12 mouse cellular contexts compared by ENCODE assay signal in genomic region chr8:85515391-85515790, GRCm38 (mm10). TPM values are rescaled to one million over a fixed set of nuclear protein-coding genes. Genes with fewer than 3 reads are reported as not detected.
DNase-seq lines count a peak whose midpoint lies in the region; ATAC-seq and TF ChIP-seq lines count a peak whose summit lies in the region.
"Had no signal": no experiment of that assay in that cellular context is flagged by ENCODE, and none has a peak within 500 bp of the region (broad histone marks: within the 10 kb centered on the region; RNA-seq: fewer than 3 reads in every experiment).

No protein-coding gene starts in this region.

- no peak for TF ChIP-seq CTCF in kidney, adult 2 months (conservative IDR thresholded peaks at IDR 0.05; ENCODE audit: insufficient read depth, insufficient read length, low read depth, low read length)
- TF ChIP-seq CTCF in olfactory bulb, adult 2 months (IDR thresholded peaks at IDR 0.05; ENCODE audit: insufficient read depth, low read depth, low read length) = no peak

- no peaks in the 10 kb centered on the region for H3K9me3 ChIP-seq in kidney, embryonic 14.5 days (ENCODE audit: control insufficient read depth, low read length)
- H3K9me3 ChIP-seq in heart, embryonic 12.5 days (replicated peaks) = no peaks in the 10 kb centered on the region

- TF ChIP-seq POLR2A in kidney, adult 2 months (IDR thresholded peaks at IDR 0.05; ENCODE audit: low read depth, low read length) = peak; percentile 13
- no peak for TF ChIP-seq POLR2A in olfactory bulb, adult 2 months (IDR thresholded peaks at IDR 0.05; ENCODE audit: insufficient read depth, low read depth, low read length)

- H3K4me1 ChIP-seq in kidney, adult 2 months (ENCODE audit: control insufficient read depth, insufficient read depth, low read length) = no peaks in the 10 kb centered on the region
- no peaks in the 10 kb centered on the region for H3K4me1 ChIP-seq in kidney, embryonic 14.5 days (ENCODE audit: control insufficient read depth, insufficient read depth, low read length)
- peaks cover 29% of the 10 kb centered on the region for H3K4me1 ChIP-seq in olfactory bulb, adult 2 months (ENCODE audit: control insufficient read depth, insufficient read depth, low read length)
- H3K4me1 ChIP-seq in heart, embryonic 12.5 days (replicated peaks) = no peaks in the 10 kb centered on the region

- no peak for DNase-seq in kidney, adult 2 months
- DNase-seq in brain, adult 2 months (ENCODE audit: low read depth, low spot score) = peak; percentile 94
- DNase-seq in gonadal fat pad, adult 2 months (ENCODE audit: low read depth) = peak; percentile 100
- DNase-seq in T-cell, adult 2 months (ENCODE audit: low spot score) = no peak
- no peak for DNase-seq in lung, adult 18-20 months
- DNase-seq: adrenal gland, adult 2 months; cerebellum, adult 9-11 months; forebrain, postnatal 0 days; kidney, postnatal 25 days had no signal

- no peak overlapping the region for H3K4me3 ChIP-seq in kidney, adult 2 months (ENCODE audit: insufficient read depth, low read depth, low read length)
- H3K4me3 ChIP-seq in kidney, embryonic 14.5 days (ENCODE audit: low read length) = no peak overlapping the region
- H3K4me3 ChIP-seq in olfactory bulb, adult 2 months (ENCODE audit: insufficient read depth, low read depth, low read length) = no peak overlapping the region
- no peak overlapping the region for H3K4me3 ChIP-seq in heart, embryonic 12.5 days

- ATAC-seq in kidney, embryonic 14.5 days (ENCODE audit: low FRiP score, low TSS enrichment) = no peak
- no peak for ATAC-seq in heart, embryonic 12.5 days (ENCODE audit: insufficient number of reproducible peaks, low FRiP score)
- ATAC-seq: forebrain, postnatal 0 days had no signal

- H3K27ac ChIP-seq in kidney, adult 2 months (ENCODE audit: insufficient read depth, low read depth, low read length) = no peak overlapping the region
- H3K27ac ChIP-seq in kidney, embryonic 14.5 days (ENCODE audit: low read depth, low read length) = no peak overlapping the region
- H3K27ac ChIP-seq in olfactory bulb, adult 2 months (ENCODE audit: insufficient read depth, low read depth, low read length) = peak overlapping the region; percentile 87
- no peak overlapping the region for H3K27ac ChIP-seq in heart, embryonic 12.5 days (ENCODE audit: poor library complexity, severe bottlenecking)

- 62% methylated on average over 7 of the region's 7 CpGs for WGBS in kidney, adult 2 months
- 77% methylated on average over 7 of the region's 7 CpGs for WGBS in kidney, embryonic 14.5 days
- 21% methylated on average over 7 of the region's 7 CpGs for WGBS in olfactory bulb, adult 2 months
- WGBS in heart, embryonic 12.5 days = 66% methylated on average over 7 of the region's 7 CpGs

- no peaks in the 10 kb centered on the region; the same call in 1 of the 2 replicates for H3K36me3 ChIP-seq in kidney, adult 2 months (ENCODE audit: control insufficient read depth, insufficient read depth, low read length)
- H3K36me3 ChIP-seq in kidney, embryonic 14.5 days (ENCODE audit: control insufficient read depth, insufficient read depth, low read length) = peaks cover 27% of the 10 kb centered on the region
- 0 out of 2 replicates have a peak, but pooled peaks cover 9% of the 10 kb centered on the region for H3K36me3 ChIP-seq in heart, embryonic 12.5 days

- no peaks in the 10 kb centered on the region for H3K27me3 ChIP-seq in kidney, adult 2 months (replicated peaks; ENCODE audit: control insufficient read depth, insufficient read depth, low read length)
- no peaks in the 10 kb centered on the region for H3K27me3 ChIP-seq in kidney, embryonic 14.5 days (ENCODE audit: control insufficient read depth, insufficient read depth, low read length)
- H3K27me3 ChIP-seq in heart, embryonic 12.5 days (replicated peaks) = no peaks in the 10 kb centered on the region

- no peak overlapping the region for H3K4me2 ChIP-seq in kidney, embryonic 14.5 days (replicated peaks; ENCODE audit: low read depth, low read length)
- no peak overlapping the region for H3K4me2 ChIP-seq in heart, embryonic 12.5 days

- H3K9ac ChIP-seq in kidney, embryonic 14.5 days (ENCODE audit: low read depth, low read length) = no peak overlapping the region
- H3K9ac ChIP-seq in heart, embryonic 12.5 days = no peak overlapping the region
- H3K9ac ChIP-seq: forebrain, postnatal 0 days had no signal

RNA-seq across cellular contexts. Expression of gene Gpt2, which starts 23.0 kb away (rescaled TPM):
- polyA plus RNA-seq in kidney, adult 2 months (2012; rRNA removed) = 51.5 and 55.9 TPM in 2 replicates
- 13.2 and 21.6 TPM in 2 replicates for polyA plus RNA-seq in kidney, embryonic 14.5 days (2014; fragmentation: Nextera tagmentation; extraction: Ambion mirVana)
- polyA plus RNA-seq in gonadal fat pad, adult 2 months (2012; rRNA removed) = 86.5 and 105 TPM in 2 replicates
- not detected in 2 replicates for polyA plus RNA-seq in olfactory bulb, adult 2 months (2012; ENCODE audit: insufficient read depth, insufficient read length, low replicate concordance, missing spikeins)
- 10.3 and 11.7 TPM in 2 replicates for polyA plus RNA-seq in heart, embryonic 12.5 days (2016; fragmentation: Nextera tagmentation; extraction: Ambion mirVana)

RNA-seq across cellular contexts. Expression of gene Dnaja2, which starts 39.8 kb away (rescaled TPM):
- polyA plus RNA-seq in kidney, adult 2 months (2012; rRNA removed) = 18.0 and 32.9 TPM in 2 replicates
- polyA plus RNA-seq in kidney, embryonic 14.5 days (2014; fragmentation: Nextera tagmentation; extraction: Ambion mirVana) = 139 and 173 TPM in 2 replicates
- polyA plus RNA-seq in gonadal fat pad, adult 2 months (2012; rRNA removed) = 10.4 and 21.8 TPM in 2 replicates
- polyA plus RNA-seq in olfactory bulb, adult 2 months (2012; ENCODE audit: insufficient read depth, insufficient read length, low replicate concordance, missing spikeins) = 104 TPM in 1 of 2 replicates, not detected in the other
- 152 and 154 TPM in 2 replicates for polyA plus RNA-seq in heart, embryonic 12.5 days (2016; fragmentation: Nextera tagmentation; extraction: Ambion mirVana)

Comparison
In these comparisons a context has a peak if more than half of its experiments do, and no peak if none do; other contexts are left out.
1. DNase-seq: peak in brain, adult 2 months (single experiment) and gonadal fat pad, adult 2 months (single experiment); none in kidney, adult 2 months (single experiment), T-cell, adult 2 months (single experiment) and lung, adult 18-20 months (0 of 2).